Mouse (Mus musculus): ENCODE measurements around the gene Oit3.

Oit3 gene

GRCm38 (mm10) chr10:59441735-59442134 is at the start of gene Oit3:
Gene Oit3, minus strand, starts transcription at chr10:59441778.
- DNase-seq (ENCODE audit: low spot score in 2 of 2): no peak

DNA sequence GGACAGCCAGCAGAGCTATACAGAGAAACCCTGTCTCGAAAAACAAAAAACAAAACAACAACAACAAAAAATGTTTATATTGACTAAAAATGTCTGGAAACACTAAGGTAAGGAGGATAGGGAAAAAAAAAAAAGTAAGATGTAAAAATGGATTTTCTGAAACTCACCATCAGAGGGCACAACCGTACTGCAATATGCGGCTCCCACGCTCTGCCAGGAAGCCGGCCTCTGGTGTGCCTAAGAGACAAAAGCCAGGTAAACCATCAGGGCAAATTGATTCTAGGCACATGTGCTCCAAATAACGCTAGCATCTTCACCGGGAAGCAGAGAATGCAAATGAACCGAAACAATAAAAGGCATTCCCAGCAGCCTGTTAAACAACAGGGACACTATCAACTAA is 49.3 kb upstream of the Oit3 start:
- DNase-seq (ENCODE audit: low spot score in 2 of 2): no peak

DNA sequence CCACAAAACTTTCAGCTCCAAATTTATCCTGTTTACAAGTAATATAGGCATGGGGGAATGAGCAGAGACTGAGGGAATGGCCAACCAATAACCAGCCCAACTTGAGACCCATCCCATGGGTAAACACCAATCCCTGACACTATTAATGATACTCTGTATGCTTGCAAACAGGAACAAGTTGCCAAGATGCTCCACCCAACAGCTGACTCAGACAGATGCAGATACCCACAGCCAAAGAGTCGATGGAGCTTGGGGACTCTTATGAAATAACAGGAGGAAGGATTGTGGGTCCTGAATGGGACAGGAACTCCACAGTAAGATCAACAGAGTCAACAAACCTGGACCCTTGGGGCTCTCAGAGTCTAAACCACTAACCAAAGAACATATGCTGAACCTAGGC is 47.8 kb upstream of the Oit3 start:
- no peak for DNase-seq (ENCODE audit: low spot score in 2 of 2)

DNA sequence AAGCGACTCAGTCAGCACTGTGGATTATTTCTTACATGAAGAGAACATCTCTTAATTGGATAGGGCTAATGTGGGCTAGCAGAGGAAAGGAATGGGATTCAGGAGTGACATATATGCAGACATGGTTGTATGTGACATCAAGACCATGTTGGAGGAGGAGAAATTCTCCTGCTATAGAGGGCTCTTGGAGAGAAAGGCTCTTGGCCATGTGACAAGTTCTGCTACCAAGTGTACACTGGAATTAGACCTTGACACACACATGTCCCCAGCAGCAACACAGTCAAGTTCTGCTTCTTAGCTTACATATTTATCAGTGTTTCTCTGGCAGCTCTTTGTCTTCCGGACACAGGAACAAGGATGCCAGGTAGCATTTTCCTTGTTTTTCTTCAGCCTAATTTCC is 45.8 kb upstream of the Oit3 start:
- no peak for DNase-seq (ENCODE audit: low spot score in 2 of 2)

- DNase-seq (ENCODE audit: low spot score in 2 of 2): no peak
Observed at GRCm38 (mm10) chr10:59484318-59484717, 42.7 kb upstream of the Oit3 start.

GRCm38 (mm10) chr10:59481381-59481780 is 39.8 kb upstream of the Oit3 start:
- no peak for DNase-seq (ENCODE audit: low spot score in 2 of 2)

- DNase-seq (ENCODE audit: low spot score in 2 of 2): no peak
Observed at GRCm38 (mm10) chr10:59470451-59470850, 28.9 kb upstream of the Oit3 start.

GRCm38 (mm10) chr10:59467297-59467696 is 25.7 kb upstream of the Oit3 start:
- DNase-seq (ENCODE audit: low spot score in 2 of 2): no peak

DNA sequence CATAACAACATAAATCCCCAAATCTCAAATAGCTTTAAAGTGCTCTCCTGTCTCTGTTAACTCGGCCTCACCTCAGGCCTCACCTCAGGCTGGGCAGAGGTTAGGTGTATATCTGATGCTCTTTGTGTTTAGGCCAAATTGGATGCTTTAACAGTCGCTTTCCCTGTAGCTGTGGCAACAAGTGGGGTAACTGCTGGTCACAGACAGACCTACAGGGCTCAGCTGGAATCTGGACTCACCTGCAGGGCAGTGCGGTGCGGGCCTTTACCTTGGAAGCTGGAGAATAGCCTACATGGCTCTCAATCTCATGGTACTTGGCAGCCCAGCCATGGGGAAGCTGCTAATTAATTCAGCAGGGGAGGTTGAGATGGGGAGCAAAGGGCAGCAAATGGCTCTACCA is 25.0 kb upstream of the Oit3 start:
- DNase-seq (ENCODE audit: low spot score in 2 of 2): no peak

DNA sequence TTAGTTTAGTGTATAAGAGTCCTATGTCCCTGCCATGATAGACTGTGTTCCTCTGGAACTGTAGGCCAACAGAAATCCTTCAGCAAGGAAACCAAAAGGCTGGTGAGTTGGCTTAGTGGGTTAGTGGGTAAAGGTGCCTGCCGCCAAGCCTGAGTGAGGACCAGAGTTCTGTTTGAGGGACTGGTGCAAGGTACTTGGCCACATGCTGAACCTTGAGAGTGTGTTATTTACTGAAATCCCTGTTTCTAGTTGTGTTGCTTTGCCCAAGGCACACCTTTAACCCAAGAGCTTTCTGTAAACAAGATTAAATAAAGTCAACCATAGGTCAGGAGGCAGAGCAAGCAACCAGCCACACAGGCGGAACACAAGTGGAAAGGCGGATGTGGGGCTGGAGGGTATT is 24.0 kb upstream of the Oit3 start:
- no peak for DNase-seq (ENCODE audit: low spot score in 2 of 2)

GRCm38 (mm10) chr10:59462307-59462706 is 20.7 kb upstream of the Oit3 start:
- DNase-seq (ENCODE audit: low spot score in 2 of 2): no peak

GRCm38 (mm10) chr10:59459767-59460166 is 18.2 kb upstream of the Oit3 start:
- no peak for DNase-seq (ENCODE audit: low spot score in 2 of 2)

DNA sequence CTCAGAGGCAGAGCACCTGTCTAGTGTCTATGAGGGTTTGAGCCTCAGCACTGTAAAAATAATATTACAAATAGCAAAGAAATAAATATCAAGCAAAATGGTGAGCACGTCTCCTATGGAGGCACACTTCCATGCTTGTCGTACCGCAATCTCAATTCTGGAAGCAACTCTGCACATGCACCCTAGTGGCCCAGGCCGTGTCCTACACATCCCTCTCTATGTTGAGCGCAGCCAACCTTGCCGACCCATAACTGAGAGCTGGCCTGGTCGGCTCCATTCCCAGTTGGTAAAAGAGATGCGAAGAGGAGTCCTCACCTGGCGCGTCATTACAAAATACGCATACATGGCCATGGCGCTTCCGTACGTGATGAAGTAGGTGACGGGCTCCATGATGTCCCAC is 13.1 kb upstream of the Oit3 start:
- no peak for DNase-seq (ENCODE audit: low spot score in 2 of 2)

DNA sequence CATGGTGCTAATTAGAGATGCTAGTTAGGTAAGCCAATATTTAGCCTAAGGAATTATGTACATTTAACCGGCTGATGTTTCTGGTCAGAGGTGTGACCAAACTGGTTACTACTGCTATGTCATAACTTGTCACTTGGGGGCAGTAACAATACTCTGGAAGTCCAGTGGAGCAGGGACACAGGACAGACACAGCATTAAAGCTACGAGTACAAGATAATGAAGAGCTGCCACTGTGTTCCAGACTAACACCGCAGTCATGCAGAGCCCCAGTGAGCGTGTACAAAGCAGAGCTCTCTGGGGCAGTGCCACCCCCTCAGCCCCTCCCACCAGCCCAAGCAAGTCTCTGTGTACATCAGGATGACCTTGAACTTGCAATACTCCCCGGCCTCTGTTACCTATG is 10.3 kb upstream of the Oit3 start:
- no peak for DNase-seq (ENCODE audit: low spot score in 2 of 2)

GRCm38 (mm10) chr10:59447546-59447945 is 6.0 kb upstream of the Oit3 start:
- no peak for DNase-seq (ENCODE audit: low spot score in 2 of 2)

- no peak for DNase-seq (ENCODE audit: low spot score in 2 of 2)
Observed at GRCm38 (mm10) chr10:59446911-59447437, 5.4 kb upstream of the Oit3 start.

GRCm38 (mm10) chr10:59444635-59445034 is 3.1 kb upstream of the Oit3 start:
- DNase-seq (ENCODE audit: low spot score in 2 of 2): no peak

DNA sequence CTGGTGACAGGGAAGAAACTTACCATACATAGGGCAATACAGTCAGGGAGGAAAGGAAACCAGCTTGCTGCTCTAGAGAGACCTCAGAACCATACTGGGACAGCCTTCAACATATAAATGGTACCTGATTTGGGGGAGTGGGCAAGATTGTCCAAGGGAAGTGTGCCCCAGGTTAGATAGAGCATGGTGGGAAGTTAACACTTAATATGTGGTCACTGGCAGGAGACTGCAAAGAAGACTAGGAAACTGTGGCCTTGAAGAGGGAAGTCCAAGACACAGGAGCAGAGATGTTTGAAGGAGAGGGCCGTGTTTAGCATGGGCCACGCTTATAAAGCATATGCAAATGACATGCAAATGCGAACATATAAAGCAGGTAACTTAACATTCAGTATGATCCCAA is 2.5 kb upstream of the Oit3 start:
- no peak for DNase-seq (ENCODE audit: low spot score in 2 of 2)

- no peak for DNase-seq (ENCODE audit: low spot score in 2 of 2)
Observed at GRCm38 (mm10) chr10:59443212-59443611, 1.6 kb upstream of the Oit3 start.

- DNase-seq (ENCODE audit: low spot score in 2 of 2): no peak
Observed at GRCm38 (mm10) chr10:59440177-59440576, 1.4 kb downstream of the Oit3 start.

DNA sequence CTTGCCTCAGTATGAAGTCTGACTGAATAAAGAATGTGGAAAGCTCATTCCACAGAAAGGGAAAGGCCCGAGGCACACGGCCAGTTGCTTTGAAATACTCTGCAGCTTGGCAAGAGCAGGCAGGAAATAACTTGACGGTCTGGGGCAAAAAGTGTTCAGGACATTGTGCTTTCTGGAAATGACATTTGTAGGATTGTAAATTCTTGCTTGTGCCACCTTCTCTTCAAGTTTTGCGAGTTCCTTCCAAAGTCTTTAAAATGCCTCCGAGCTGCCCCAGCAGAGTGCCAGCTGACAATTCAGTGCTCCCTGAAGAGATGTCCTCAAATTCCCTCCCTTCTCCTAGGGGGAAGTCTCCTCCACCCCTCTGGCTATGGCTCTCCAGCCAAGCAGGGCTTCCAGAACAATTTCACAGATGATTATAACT is 2.1 kb downstream of the Oit3 start:
- no peak for DNase-seq (ENCODE audit: low spot score in 2 of 2)

DNA sequence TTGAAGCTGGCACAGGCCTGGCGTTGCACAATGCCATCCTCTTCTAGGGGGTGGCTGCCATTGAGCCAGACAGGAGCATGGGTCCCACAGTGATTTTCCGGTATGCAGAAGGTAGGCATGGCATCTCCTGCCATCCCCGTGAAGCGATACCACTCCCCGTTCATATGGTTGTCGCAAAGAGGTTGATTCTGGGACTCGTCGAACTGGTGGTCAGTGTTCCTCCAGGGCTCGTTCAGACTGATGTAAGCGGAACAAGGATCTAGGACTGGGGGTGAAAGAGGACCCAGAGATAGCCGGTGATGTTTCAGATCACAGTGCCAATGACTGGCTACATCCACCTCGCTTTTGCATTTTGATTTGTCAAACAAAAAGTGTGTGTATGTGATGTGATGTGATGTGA is 2.9 kb downstream of the Oit3 start:
- no peak for DNase-seq (ENCODE audit: low spot score in 2 of 2)

DNA sequence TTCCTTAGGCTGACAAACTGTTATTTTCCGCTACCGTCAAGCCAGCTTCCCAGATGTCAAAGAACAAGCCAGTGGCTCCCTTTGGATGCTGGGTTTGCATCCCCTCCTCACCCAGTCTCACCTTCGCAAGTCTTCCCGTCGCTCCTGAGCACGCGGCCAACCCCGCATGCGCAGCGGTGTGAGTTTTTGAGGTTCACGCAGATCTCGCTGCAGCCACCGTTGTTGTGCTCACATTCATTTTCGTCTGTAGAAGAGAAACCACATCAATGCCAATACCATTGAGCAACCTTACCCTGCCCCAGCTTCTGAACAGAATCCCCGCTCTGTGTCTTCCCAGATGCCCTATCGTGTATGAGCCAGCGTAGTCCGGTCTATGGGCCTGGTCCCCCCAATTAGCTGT is 5.8 kb downstream of the Oit3 start:
- DNase-seq (ENCODE audit: low spot score in 2 of 2): no peak

DNA sequence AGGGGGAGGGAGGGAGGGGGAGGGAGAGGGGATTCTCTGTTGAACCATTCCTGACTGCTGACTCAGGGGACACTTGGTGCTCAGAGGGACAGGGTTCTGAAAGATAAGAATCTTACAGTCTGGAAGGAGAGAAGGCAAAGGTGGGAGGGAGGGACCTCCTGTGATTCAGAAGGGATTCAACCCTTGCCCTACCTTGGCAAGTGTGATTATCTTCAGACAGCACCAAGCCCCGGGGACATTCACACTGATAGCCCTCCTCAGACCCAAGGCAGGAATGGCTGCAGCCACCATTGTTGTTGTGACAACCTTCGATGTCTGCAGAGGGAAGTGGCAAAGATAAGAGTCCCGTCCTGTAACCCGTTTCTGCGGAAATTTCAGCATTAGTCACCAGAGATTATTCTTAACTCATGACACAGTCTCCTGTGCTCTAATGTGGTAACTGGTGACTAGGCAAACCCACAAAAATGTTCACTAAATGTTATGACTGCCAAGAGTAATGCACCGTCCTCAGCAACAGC is 10.8 kb downstream of the Oit3 start:
- no peak for DNase-seq (ENCODE audit: low spot score in 2 of 2)
